Mouse (Mus musculus): ENCODE data around the gene Itga4.

- TF ChIP-seq CTCF (IDR thresholded peaks at IDR 0.05; ENCODE audit: low read depth), result no peak
- TF ChIP-seq EP300 (IDR thresholded peaks at IDR 0.05; ENCODE audit: low read depth), result no peak
These were observed 2.2 kb downstream of the Itga4 start for GRCm38 (mm10) chr2:79257411-79257810.

All from liver, postnatal 0 days (tissue).